Mouse (Mus musculus): ENCODE results near the gene Naa15.

Naa15 gene

DNA sequence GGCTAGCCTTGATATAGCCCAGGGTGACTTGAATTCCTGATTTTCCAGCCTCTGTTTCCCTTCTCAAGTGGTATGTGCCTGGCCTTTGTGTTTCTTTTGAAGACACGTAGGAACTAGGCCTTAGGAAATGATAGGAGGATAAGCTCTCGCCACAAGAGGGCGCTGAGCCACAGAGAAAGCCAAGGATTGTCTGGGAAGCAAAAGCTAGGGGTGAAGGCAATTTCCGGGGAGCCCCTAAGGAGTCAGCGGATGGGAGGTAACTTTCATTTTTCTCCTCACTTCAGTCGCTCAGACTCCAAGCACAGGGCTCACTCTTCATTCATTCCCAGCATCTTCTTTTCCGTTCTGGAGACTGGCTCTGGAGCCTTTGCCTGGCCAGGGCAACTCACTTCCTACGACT lies 96.0 kb downstream of the Naa15 start:
- peak; percentile 41 for DNase-seq (ENCODE audit: extremely low spot score, low read depth, low spot score)

DNA sequence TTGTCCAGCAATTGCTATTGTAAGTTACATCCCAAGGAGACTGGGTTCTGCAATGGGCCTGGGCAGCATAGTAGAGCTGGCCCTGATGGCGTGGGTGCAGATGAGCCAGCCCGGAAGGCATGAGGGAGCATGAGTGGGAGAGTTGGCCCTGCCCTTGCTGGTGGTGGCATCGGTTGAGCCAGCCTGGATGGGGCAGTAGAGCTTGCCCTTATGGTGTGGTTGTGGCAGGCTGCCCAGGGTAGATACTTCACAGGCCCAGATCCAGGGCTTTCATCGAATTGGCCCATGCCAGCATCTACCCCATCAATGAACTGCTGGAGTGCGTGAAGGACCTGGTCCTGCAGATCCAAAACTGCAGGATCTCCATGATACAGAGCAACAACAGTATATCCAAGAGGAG lies 97.0 kb downstream of the Naa15 start:
- no peak for DNase-seq (ENCODE audit: extremely low spot score, low read depth, low spot score)

DNA sequence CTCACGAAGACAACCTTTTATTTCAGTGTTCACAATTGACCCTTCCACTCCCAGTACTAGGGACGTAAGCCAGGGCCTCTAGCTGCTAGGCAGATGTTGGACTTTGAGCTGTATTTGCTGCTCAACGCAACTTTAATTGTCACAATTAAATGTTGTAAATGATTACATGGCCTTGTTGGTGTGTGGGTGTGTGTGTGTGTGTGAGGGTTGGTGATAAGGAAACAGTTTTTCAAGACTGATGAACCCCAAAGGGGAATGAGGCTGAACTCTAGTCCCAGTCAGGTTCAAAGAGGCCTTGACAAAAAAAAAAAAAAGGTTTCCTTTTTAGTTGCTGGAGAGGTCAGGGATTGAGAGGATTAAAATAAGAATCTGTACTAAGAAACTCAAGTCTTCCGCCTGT lies 102.5 kb downstream of the Naa15 start:
- no peak for DNase-seq (ENCODE audit: extremely low spot score, low read depth, low spot score)

DNA sequence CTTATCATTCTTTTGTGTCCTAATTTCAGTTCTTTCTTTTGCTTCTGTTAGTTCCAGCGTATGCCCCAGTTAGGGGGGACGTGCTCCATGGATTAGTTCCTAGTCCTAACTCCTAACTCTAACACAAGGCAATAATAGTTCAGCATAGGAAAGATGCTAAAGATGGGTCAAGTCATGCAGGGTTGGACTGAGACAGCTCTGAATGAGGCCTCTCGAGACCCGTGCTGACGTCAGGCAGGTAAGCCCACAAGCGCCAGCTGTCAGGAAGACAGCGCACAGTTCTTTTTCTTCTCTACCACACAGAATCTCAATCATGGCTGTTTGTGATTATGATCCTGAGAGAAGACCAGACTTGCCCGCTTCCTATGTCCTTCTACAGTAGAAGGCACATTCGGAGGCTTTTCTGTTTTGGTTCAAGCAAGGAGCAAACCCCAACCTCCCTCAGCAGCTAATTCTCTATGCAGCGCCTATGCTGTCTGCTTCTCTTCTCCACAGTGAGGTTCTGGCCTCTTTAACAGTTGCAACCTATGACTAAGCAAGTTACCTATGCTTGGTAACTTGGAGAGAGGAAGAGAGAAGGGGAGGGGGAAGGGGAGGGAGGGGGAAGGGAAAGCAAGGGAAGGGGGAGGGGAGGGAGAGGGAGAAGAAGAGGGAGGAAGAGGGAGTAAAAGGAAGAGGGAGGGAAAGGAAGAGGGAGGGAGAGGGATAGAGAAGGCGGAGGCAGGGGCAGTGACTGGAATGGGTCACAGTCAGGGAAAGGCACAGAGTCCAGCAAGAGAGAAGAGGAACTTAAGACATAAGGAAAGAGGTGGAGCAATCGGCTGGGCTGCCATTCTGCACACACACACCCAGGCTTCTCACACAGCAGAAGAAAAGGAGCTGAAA lies 103.2 kb downstream of the Naa15 start:
- no peak for DNase-seq (ENCODE audit: extremely low spot score, low read depth, low spot score)

DNA sequence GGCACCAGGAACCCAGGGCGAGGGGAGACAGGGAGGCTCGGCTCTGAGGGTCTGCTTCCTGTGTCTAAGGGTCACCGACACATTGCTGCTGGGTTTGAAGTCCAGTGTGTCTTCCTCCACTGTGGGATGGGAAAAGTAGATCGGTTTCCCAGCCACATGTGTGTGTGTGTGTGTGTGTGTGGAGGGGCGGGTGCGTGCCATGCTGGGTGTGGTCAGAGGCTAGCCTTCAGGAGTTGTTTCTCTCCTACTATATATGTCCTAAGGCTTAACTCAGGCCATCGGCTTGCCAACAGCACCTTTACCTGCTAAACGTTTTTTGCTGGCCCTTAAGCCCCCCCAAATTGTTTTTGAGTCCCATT lies 103.8 kb downstream of the Naa15 start:
- no peak for DNase-seq (ENCODE audit: extremely low spot score, low read depth, low spot score)

DNA sequence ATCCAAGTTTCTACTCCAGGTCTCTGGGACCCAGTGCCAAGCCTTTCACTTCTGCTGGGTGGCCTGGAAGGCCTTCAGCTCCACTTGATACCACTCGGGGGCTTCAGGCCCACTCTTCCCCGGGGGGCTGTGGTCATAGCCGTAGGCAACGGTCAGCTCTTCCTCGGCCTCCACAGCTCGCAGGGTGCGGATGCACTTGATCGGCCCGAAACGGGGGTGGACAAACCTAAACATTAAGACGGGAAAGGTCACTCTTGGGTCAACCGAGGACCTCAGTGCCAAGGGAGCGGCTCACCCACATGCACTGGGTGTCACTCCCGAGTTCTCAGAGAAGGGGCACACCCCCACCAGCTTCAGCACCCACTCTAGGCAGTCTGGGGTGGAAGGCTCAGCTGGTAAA lies 106.3 kb downstream of the Naa15 start:
- DNase-seq (ENCODE audit: extremely low spot score, low read depth, low spot score): no peak

DNA sequence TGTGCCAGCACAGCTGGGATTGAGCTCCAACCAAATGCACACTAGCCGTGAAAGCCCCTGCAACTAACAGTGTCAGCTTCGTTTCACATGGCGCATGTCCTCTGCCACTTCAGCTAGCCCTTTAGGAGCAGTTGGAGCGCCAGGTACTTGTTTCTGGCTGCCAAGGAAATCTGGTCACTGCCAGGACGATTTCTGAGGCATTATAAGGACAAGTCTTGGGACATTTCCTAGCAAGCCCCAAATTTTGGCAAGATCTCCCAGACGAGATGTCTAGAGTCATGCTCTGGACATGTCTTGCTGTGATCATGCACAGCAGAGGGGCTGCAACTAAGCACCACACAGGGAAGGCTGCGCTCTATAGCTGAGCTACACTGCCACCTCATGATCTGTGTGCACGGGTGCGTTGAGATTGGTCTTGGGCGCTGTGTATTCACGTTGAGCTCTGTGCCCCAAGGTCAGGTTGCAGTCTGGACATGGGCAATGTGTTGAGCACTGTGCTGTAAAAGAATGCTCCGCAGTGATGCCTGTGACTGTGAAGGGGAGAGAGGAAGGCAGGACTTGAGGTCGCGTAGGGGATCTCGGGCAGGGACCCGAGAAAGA lies 110.3 kb downstream of the Naa15 start:
- DNase-seq (ENCODE audit: extremely low spot score, low read depth, low spot score): no peak
